Mouse (Mus musculus) large intestine, adult 2 months (tissue): ENCODE results near the gene Lamc2. TPM values are rescaled to one million over a fixed set of nuclear protein-coding genes. Genes with fewer than 3 reads are reported as not detected.

Source experiments
- DNase-seq: peaks from one replicate; pipeline ENCODE4 v3.0.0-alpha.2; 2012; ENCODE audit warnings: low read depth, low spot score
- WGBS: fragments of 180-500 bp; shearing (Covaris S2); methylation state at CpG from one replicate; pipeline ENCODE4 v1.1.7; 2018; 5-methylcytosine and 5-hydroxymethylcytosine counted together
- polyA plus RNA-seq: library from polyadenylated mRNA; depleted of rRNA; stranded (reverse); fragments of >200 nt; gene quantifications from 2 replicates; pipeline ENCODE4 v1.2.3, GENCODE M21; 2012

The Lamc2 gene
- polyA plus RNA-seq, 1 experiment: 4.4 TPM

GRCm38 (mm10) chr1:153188081-153188480 lies 1.8 kb upstream of the Lamc2 start:
- DNase-seq: no peak
- WGBS: 40% methylated on average over 3 of the region's 3 CpGs

- DNase-seq: no peak
- 63% methylated on average over 9 of the region's 9 CpGs for WGBS
Measured at GRCm38 (mm10) chr1:153180586-153181289, 5.5 kb downstream of the Lamc2 start.

- DNase-seq: no peak
- 87% methylated on average over 4 of the region's 4 CpGs for WGBS
Measured at GRCm38 (mm10) chr1:153180160-153180559, 6.1 kb downstream of the Lamc2 start.

- WGBS: 74% methylated on average over 12 of the region's 12 CpGs
- no peak for DNase-seq
Measured at GRCm38 (mm10) chr1:153174801-153175200, 11.4 kb downstream of the Lamc2 start.

DNA sequence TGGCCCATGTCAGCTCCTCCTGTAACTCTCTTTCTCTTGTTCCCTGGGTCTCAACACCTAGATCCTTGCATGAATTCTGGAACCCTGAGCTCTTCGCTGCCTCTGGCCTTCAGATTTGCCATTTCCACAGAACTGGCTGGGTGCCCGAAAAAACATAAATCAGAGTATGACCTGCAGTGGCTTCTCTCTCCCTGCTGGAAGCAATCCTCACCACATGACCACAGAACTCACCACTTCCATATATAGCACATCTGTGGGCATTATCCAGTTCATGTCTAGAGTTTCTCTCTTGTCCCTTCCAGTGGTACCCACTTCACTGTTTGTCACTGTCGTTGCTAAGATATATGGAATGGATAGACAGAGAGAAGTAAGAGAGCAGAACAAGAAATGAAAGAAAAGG lies 13.0 kb downstream of the Lamc2 start:
- WGBS: 61% methylated on average over 3 of the region's 3 CpGs
- no peak for DNase-seq

GRCm38 (mm10) chr1:153172291-153172731 lies 13.9 kb downstream of the Lamc2 start:
- DNase-seq: no peak
- WGBS: 24% methylated on average over 9 of the region's 9 CpGs

DNA sequence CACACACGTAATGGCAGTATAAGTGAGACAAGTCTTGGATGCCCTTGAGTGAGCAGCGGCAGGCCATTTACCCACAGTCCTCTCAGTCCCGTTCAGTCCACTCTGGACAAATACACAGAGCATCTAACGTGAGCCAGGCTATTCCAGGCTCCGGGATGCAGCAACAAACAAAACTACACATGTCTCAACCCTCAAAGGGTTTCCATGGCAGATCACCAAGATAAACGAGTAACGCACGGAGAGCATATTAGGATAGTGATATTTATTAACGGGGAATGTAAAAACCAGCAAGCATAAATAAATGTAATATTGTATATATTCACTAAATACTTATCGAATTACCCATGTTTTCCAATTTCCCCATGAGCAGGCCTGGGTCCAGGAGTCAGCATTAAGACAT lies 15.2 kb downstream of the Lamc2 start:
- 70% methylated on average over 10 of the region's 10 CpGs for WGBS
- DNase-seq: no peak

DNA sequence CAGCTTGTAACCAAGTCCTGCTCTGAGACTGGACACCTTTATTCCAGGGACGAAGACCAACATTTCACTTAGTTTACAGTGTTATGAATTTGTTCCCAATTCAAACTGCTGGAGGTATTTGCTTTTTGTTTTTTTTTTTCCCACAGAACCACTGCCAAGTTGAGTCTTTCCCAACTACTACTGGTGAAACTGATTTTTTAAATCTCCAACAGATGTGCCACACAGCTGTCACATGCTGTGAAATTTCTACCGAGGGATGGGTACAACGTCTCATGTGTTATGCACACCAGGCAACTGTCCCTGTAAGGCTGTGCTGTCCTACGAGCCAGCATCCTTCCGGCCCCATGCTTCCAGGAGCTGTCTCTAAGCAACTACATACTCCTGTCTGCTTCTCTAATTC lies 18.0 kb downstream of the Lamc2 start:
- DNase-seq: no peak

DNA sequence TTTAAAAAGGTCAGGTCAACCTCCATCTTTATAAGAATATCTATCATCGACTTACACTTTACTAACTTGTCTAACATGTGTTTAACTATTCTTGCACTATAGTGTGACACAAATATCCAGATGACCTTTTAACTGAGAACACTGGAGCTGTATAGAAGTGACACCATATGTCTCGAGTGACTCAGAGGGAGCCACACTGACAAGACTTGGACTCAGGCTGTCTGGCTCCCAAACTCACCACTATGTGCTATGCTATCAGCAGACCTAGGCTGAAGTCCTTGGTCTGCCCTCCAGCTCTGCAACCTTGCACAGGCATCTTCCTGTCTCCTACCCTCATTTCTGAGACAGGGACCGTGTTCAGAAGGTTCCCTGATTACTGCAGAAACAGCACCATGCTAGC lies 22.4 kb downstream of the Lamc2 start:
- no peak for DNase-seq
- 84% methylated on average over 3 of the region's 3 CpGs for WGBS

More for the DNA sequence above, 18.0 kb downstream of the Lamc2 start:
- 77% methylated on average over 5 of the region's 5 CpGs for WGBS

DNA sequence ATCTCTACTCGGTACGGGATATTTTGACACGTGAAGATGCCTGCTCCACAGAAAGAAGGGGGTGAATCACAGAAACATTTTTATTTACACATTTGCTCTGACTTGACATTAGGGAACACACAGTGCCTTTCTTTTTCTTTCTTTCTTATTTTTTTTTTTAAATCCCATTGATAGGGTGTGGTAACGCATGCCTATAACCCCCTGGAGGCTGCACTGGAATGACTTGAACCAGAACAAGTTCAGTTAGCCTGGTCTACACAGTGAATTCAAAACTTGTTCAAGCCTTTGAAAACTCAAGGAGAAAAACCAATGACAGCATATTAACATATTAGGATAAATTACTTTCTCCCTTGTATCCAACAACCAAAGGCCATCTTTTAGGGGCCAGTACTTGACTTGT lies 27.1 kb downstream of the Lamc2 start:
- DNase-seq: no peak
- 95% methylated on average over 4 of the region's 4 CpGs for WGBS

GRCm38 (mm10) chr1:153157021-153157623 lies 29.1 kb downstream of the Lamc2 start:
- 33% methylated on average over 5 of the region's 5 CpGs for WGBS

DNA sequence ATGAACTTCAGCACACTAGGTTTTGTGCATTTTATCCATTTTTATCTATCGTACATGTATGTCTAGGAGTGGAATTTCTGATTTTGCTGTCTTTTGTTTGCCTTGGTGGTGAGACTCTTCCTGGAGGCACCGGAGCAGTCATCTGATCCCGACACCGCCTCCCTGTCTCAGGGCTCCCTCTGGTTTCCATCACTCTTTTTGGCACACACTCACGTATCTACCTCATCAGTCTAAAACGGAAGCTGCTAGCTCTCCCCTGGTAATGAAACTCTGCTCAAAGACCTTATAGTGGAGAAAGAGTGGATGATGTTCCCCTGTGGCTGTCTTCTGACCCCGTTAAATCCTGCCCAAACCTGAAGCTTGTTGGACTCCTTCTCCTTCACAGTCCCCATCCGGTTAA lies 30.9 kb downstream of the Lamc2 start:
- no peak for DNase-seq

More at GRCm38 (mm10) chr1:153157021-153157623, 29.1 kb downstream of the Lamc2 start:
- DNase-seq: peak; percentile 24

GRCm38 (mm10) chr1:153153619-153154137 lies 32.6 kb downstream of the Lamc2 start:
- WGBS: 50% methylated on average over 10 of the region's 10 CpGs
- DNase-seq: no peak

More for the DNA sequence above, 30.9 kb downstream of the Lamc2 start:
- whole genome bisulfite sequencing: 80% methylated on average over 8 of the region's 8 CpGs

DNA sequence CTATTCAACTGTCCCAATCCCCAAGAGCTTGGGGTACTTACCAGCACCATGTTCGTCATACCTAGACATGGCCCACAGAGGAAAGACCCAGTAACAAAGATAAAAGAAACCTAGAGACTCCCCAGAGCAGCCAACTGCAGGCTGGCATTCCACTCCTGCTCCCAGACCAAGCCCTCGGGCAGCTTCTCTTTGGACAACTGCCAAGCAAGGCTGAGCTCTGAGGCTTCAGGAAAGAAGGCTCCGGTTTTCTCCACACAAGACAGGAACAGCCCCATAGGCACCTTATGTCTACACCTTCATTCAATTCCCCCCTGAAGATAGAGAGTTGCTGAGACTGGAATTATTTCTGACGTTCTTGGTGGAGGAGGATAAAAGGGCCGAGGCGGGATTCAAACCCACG lies 33.7 kb downstream of the Lamc2 start:
- no peak for DNase-seq
- 68% methylated on average over 7 of the region's 7 CpGs for WGBS

- DNase-seq: no peak
- 68% methylated on average over 5 of the region's 5 CpGs for WGBS
Measured at GRCm38 (mm10) chr1:153145791-153146190, 40.5 kb downstream of the Lamc2 start.

DNA sequence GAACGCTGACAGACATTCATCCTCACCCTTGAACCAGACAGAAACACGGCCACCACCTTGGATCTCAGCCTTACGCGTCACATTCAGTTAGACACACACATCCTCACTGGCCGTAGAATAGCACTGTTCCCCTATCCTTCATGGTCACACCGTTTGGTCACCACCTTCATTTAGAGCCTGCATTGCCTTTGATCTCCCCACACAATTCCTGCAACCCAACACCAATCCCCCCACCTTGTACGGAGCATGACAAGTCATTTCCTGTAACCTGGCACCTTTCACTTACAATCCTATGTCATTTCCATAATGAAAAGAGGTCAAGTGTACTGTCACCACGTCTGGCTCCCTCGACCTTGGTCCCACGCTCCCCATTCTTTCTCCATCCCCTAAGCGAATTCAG lies 42.2 kb downstream of the Lamc2 start:
- no peak for DNase-seq
- 76% methylated on average over 11 of the region's 11 CpGs for WGBS

GRCm38 (mm10) chr1:153140747-153141228 lies 45.5 kb downstream of the Lamc2 start:
- 16% methylated on average over 8 of the region's 8 CpGs for WGBS
- DNase-seq: peak; percentile 42

GRCm38 (mm10) chr1:153140265-153140664 lies 46.0 kb downstream of the Lamc2 start:
- 73% methylated on average over 11 of the region's 11 CpGs for WGBS
- DNase-seq: no peak

GRCm38 (mm10) chr1:153139635-153140034 lies 46.6 kb downstream of the Lamc2 start:
- DNase-seq: no peak

DNA sequence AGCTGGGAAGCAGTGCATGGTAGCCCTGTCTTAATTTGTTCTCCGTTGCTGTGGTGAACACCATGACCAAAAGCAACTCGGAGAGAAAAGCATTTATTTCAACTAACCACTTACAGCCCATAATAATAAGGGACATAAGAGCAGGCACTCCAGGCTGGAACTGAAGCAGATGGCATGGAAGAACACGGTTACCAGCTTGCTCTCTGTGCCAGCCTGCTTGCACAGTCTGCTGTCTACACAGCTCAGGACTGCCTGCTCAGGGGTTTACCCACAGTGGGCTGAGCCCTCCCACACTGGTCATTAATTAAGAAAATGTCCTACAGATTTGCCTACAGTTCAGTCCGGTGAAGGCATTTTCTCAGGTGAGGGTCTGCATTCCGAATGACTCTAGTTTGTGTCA lies 47.8 kb downstream of the Lamc2 start:
- WGBS: 91% methylated on average over 5 of the region's 5 CpGs

More at GRCm38 (mm10) chr1:153139635-153140034, 46.6 kb downstream of the Lamc2 start:
- 87% methylated on average over 7 of the region's 7 CpGs for WGBS

DNA sequence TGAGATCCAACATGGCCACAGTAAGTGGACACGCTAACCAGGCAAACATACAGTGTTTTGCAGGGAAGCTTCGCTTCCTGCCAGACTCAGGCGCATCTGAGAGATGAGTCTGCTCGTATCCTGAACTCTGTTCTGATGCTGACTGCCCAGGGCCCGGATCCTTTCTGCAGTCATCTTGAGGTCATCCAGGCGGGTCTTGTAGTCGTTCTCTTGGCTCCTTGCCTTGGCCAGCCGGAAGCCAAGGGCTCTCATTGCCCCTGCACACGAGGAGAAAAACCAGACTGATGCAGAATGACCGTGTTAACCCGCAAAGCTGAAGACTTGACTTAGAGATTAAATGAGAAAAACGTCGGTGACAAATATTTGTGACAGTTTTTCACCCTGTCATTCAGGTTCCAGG lies 49.6 kb downstream of the Lamc2 start:
- DNase-seq: no peak
- WGBS: 68% methylated on average over 13 of the region's 13 CpGs

More for the DNA sequence above, 47.8 kb downstream of the Lamc2 start:
- no peak for DNase-seq
